Mouse (Mus musculus) heart, embryonic 14.5 days (tissue): ENCODE data around the gene Runx3. TPM values are rescaled to one million over a fixed set of nuclear protein-coding genes. Genes with fewer than 3 reads are reported as not detected.

ENCODE experiments used
- ATAC-seq: fragments of 200-750 bp; cut with Nextera tagmentation; 2 replicates; pipeline ENCODE4 v1.8.0; 2017; ENCODE audit warnings: low read depth, moderate TSS enrichment; ENCODE audit not compliant: insufficient number of reproducible peaks, insufficient read depth, low FRiP score
- H3K27ac ChIP-seq, 2 experiments: fragments of 200-500 bp in 1 of 2; fragments of 300-500 bp in 1 of 2; sonication (generic) in 1 of 2; replicated peaks in 1 of 2; 2 replicates each; pipeline ENCODE4 v1.5.1; 2012 to 2014; ENCODE audit warnings: low read depth in 2 of 2, low read length in 2 of 2, control low read depth in 1 of 2, mild to moderate bottlenecking in 1 of 2, mixed read lengths in 1 of 2; ENCODE audit not compliant: control insufficient read depth in 1 of 2, insufficient read depth in 1 of 2
- H3K27me3 ChIP-seq: fragments of 300-500 bp; sonication (generic); 2 replicates; pipeline ENCODE4 v1.6.1; 2014; ENCODE audit warnings: mild to moderate bottlenecking, low read length, control low read depth; ENCODE audit not compliant: control insufficient read depth, insufficient read depth
- H3K36me3 ChIP-seq: fragments of 300-500 bp; sonication (generic); 2 replicates; pipeline ENCODE4 v1.6.1; 2014; ENCODE audit warnings: mild to moderate bottlenecking, control low read depth, low read length, mixed read lengths; ENCODE audit not compliant: control insufficient read depth, insufficient read depth
- H3K4me1 ChIP-seq, 2 experiments: fragments of 200-500 bp in 1 of 2; fragments of 300-500 bp in 1 of 2; sonication (generic) in 1 of 2; 2 replicates each; pipeline ENCODE4 v1.6.1; 2012 to 2014; ENCODE audit warnings: low read length in 2 of 2, control low read depth in 1 of 2, mixed read lengths in 1 of 2; ENCODE audit not compliant: control insufficient read depth in 2 of 2, insufficient read depth in 2 of 2
- H3K4me2 ChIP-seq: fragments of 300-500 bp; sonication (generic); 2 replicates; pipeline ENCODE4 v1.6.1; 2014; ENCODE audit warnings: mild to moderate bottlenecking, low read length
- H3K4me3 ChIP-seq, 2 experiments: fragments of 200-500 bp in 1 of 2; fragments of 300-500 bp in 1 of 2; sonication (generic) in 1 of 2; 2 replicates each; pipeline ENCODE4 v1.5.1; 2012 to 2014; ENCODE audit warnings: low read length in 2 of 2, mild to moderate bottlenecking in 2 of 2, control low read depth in 1 of 2, low read depth in 1 of 2, moderate library complexity in 1 of 2; ENCODE audit not compliant: control insufficient read depth in 1 of 2, insufficient read depth in 1 of 2
- H3K9ac ChIP-seq: fragments of 300-500 bp; sonication (generic); 2 replicates; pipeline ENCODE4 v1.6.1; 2014; ENCODE audit warnings: mild to moderate bottlenecking, low read length
- H3K9me3 ChIP-seq: fragments of 300-500 bp; sonication (generic); 2 replicates; pipeline ENCODE4 v1.6.1; 2016; ENCODE audit warnings: low read length, control low read depth; ENCODE audit not compliant: control insufficient read depth
- WGBS: fragments of 180-500 bp; shearing (Covaris S2); extraction: QIAGEN DNeasy Blood & Tissue Kit; methylation state at CpG from one replicate; pipeline ENCODE4 v1.1.7; 2014; 5-methylcytosine and 5-hydroxymethylcytosine counted together
- polyA plus RNA-seq: library from polyadenylated mRNA; unstranded; fragments of >200 nt; fragmentation: Nextera tagmentation; extraction: Ambion mirVana; gene quantifications from 2 replicates; pipeline ENCODE4 v1.2.1, GENCODE M21; 2014

Runx3 gene
- polyA plus RNA-seq, 1 experiment from 2014 or later, result 0.09 TPM

- Histone ChIP-seq H3K4me1 (no peaks in the 10 kb centered on the region), H3K27me3 (peaks cover 77% of the 10 kb centered on the region), H3K4me3 (no peak overlapping the region), H3K4me2 (no peak overlapping the region), H3K9me3 (no peaks in the 10 kb centered on the region), H3K36me3 (no peaks in the 10 kb centered on the region), H3K27ac (no peak overlapping the region), H3K9ac (no peak overlapping the region)
- 52% methylated on average over 8 of the region's 8 CpGs for WGBS
- ATAC-seq, result no peak
These were observed 15.8 kb downstream of the Runx3 start for GRCm38 (mm10) chr4:135136202-135136601.

GRCm38 (mm10) chr4:135136612-135137011, 16.2 kb downstream of the Runx3 start:
- WGBS, result 57% methylated on average over 10 of the region's 10 CpGs
- no peak for ATAC-seq
- no peak overlapping the region for H3K9ac ChIP-seq
- no peak overlapping the region for H3K4me3 ChIP-seq
- H3K36me3 ChIP-seq, result no peaks in the 10 kb centered on the region
- no peak overlapping the region for H3K4me2 ChIP-seq
- no peaks in the 10 kb centered on the region for H3K9me3 ChIP-seq
- H3K27me3 ChIP-seq, result peaks cover 81% of the 10 kb centered on the region
- no peak overlapping the region for H3K27ac ChIP-seq
- no peaks in the 10 kb centered on the region for H3K4me1 ChIP-seq

GRCm38 (mm10) chr4:135140647-135141515, 20.4 kb downstream of the Runx3 start:
- H3K9ac ChIP-seq, result no peak overlapping the region
- no peaks in the 10 kb centered on the region for H3K9me3 ChIP-seq
- H3K36me3 ChIP-seq, result no peaks in the 10 kb centered on the region
- WGBS, result 1% methylated on average over 25 of the region's 25 CpGs
- H3K27ac ChIP-seq, result no peak overlapping the region
- H3K4me2 ChIP-seq, result no peak overlapping the region; the same call in 1 of the 2 replicates
- ATAC-seq, result no peak
- peaks cover 98% of the 10 kb centered on the region for H3K27me3 ChIP-seq
- H3K4me1 ChIP-seq, result no peaks in the 10 kb centered on the region
- H3K4me3 ChIP-seq, result peak overlapping the region in 1 of 2 experiments; percentile 3; a peak in 1 of 4 replicates

- ATAC-seq, result no peak
- Histone ChIP-seq H3K9ac (no peak overlapping the region), H3K9me3 (no peaks in the 10 kb centered on the region), H3K36me3 (no peaks in the 10 kb centered on the region), H3K27ac (no peak overlapping the region), H3K4me1 (no peaks in the 10 kb centered on the region), H3K4me3 (no peak overlapping the region), H3K4me2 (no peak overlapping the region), H3K27me3 (peaks cover 99% of the 10 kb centered on the region)
- 4% methylated on average over 13 of the region's 13 CpGs for whole genome bisulfite sequencing
These were observed 21.3 kb downstream of the Runx3 start for GRCm38 (mm10) chr4:135141720-135142119.

- Histone ChIP-seq H3K9ac (no peak overlapping the region), H3K27me3 (peaks cover 99% of the 10 kb centered on the region), H3K4me3 (no peak overlapping the region), H3K9me3 (no peaks in the 10 kb centered on the region), H3K4me1 (peaks cover 0 to 2% of the 10 kb centered on the region in 2 experiments; a peak in 1 of 4 replicates), H3K4me2 (no peak overlapping the region), H3K36me3 (no peaks in the 10 kb centered on the region), H3K27ac (no peak overlapping the region)
- no peak for ATAC-seq
- 21% methylated on average over 15 of the region's 15 CpGs for WGBS
These were observed 26.3 kb downstream of the Runx3 start for GRCm38 (mm10) chr4:135146734-135147133.

GRCm38 (mm10) chr4:135148660-135149059, 28.2 kb downstream of the Runx3 start:
- WGBS, result 14% methylated on average over 7 of the region's 7 CpGs
- Histone ChIP-seq H3K4me3 (no peak overlapping the region), H3K9ac (no peak overlapping the region), H3K9me3 (no peaks in the 10 kb centered on the region), H3K27me3 (peaks cover 99% of the 10 kb centered on the region), H3K36me3 (no peaks in the 10 kb centered on the region), H3K4me2 (no peak overlapping the region), H3K4me1 (peaks cover 2 to 12% of the 10 kb centered on the region in 2 experiments; a peak in 3 of 4 replicates), H3K27ac (no peak overlapping the region)
- ATAC-seq, result no peak

- no peak for ATAC-seq
- 3% methylated on average over 32 of the region's 32 CpGs for WGBS
- Histone ChIP-seq H3K9ac (no peak overlapping the region), H3K9me3 (no peaks in the 10 kb centered on the region), H3K4me3 (peak overlapping the region in 1 of 2 experiments; percentile 11; a peak in 1 of 4 replicates), H3K4me2 (peak overlapping the region; percentile 29; the same call in 1 of the 2 replicates), H3K36me3 (no peaks in the 10 kb centered on the region), H3K27ac (no peak overlapping the region), H3K4me1 (peaks cover 2 to 14% of the 10 kb centered on the region in 2 experiments; a peak in 3 of 4 replicates), H3K27me3 (peaks cover 93% of the 10 kb centered on the region)
These were observed 29.8 kb downstream of the Runx3 start for GRCm38 (mm10) chr4:135150031-135150801.
